In genomic region chr8:93813405-93813761, GRCm38 (mm10) we compare ENCODE assay signal across 8 mouse cellular contexts. TPM values are rescaled to one million over a fixed set of nuclear protein-coding genes. Genes with fewer than 3 reads are reported as not detected.
DNase-seq lines count a peak whose midpoint lies in the region; ATAC-seq lines count a peak whose summit lies in the region.

No protein-coding gene starts in this region.

- H3K4me2 ChIP-seq in hindbrain, embryonic 15.5 days = peak overlapping the region; percentile 79

- H3K9me3 ChIP-seq in hindbrain, embryonic 15.5 days = no peaks in the 10 kb centered on the region

- H3K4me1 ChIP-seq in hindbrain, embryonic 15.5 days (replicated peaks) = peaks cover 45% of the 10 kb centered on the region

- peaks cover 7% of the 10 kb centered on the region for H3K36me3 ChIP-seq in hindbrain, embryonic 15.5 days

- peak; percentile 50 for DNase-seq in WW6 (ENCODE audit: low read depth, low spot score)
- DNase-seq in gastrocnemius, adult 8-10 months (ENCODE audit: low spot score in 2 of 2) = peak; percentile 81 to 84
- DNase-seq in layer of hippocampus, postnatal 36 days = peak; percentile 87 to 90
- peak; percentile 92 for DNase-seq in lung, postnatal 10 days
- DNase-seq in retina, postnatal 7 days (ENCODE audit: low read depth, low spot score) = peak; percentile 82
- peak; percentile 77 for DNase-seq in urinary bladder, postnatal 25 days (ENCODE audit: low spot score)

- peak overlapping the region; percentile 99 for H3K27ac ChIP-seq in hindbrain, embryonic 15.5 days (replicated peaks)

- peak overlapping the region; percentile 86 for H3K4me3 ChIP-seq in hindbrain, embryonic 15.5 days

- peak; percentile 78 for ATAC-seq in common myeloid progenitor, adult 5-6 weeks (replicated peaks; ENCODE audit: low read depth, poor library complexity, severe bottlenecking)
- ATAC-seq in hindbrain, embryonic 15.5 days (ENCODE audit: low FRiP score, low read depth) = peak; percentile 68

- peak overlapping the region; percentile 95 for H3K9ac ChIP-seq in hindbrain, embryonic 15.5 days

- H3K27me3 ChIP-seq in hindbrain, embryonic 15.5 days = no peaks in the 10 kb centered on the region

- under 1% methylated on average over 26 of the region's 26 CpGs for WGBS in hindbrain, embryonic 15.5 days

RNA-seq across cellular contexts. Expression of gene Gnao1, which starts 3.6 kb away (rescaled TPM):
- not detected in 2 replicates for total RNA-seq in common myeloid progenitor, adult 5-6 weeks (2017)
- 1 to 10 TPM; 3.5 to 5.0 (median 4.5) TPM for total RNA-seq in gastrocnemius, adult 8-10 months (2022)
- 225 and 267 TPM in 2 replicates for polyA plus RNA-seq in hindbrain, embryonic 15.5 days (2015; fragmentation: Nextera tagmentation; extraction: Ambion mirVana)
- 100 to 1,000 TPM; 641 to 673 TPM for total RNA-seq in layer of hippocampus, postnatal 36 days (2021)

Comparison
In these comparisons a context has a peak if more than half of its experiments do, and no peak if none do; other contexts are left out.
1. Peak in every context shown above with its lines: DNase-seq, ATAC-seq, H3K4me3 ChIP-seq and H3K27ac ChIP-seq.
2. RNA of gene Gnao1, which starts 3.6 kb away (total RNA-seq): 641 to 673 TPM in layer of hippocampus, postnatal 36 days; 3.5 to 5.0 TPM in gastrocnemius, adult 8-10 months and not detected in common myeloid progenitor, adult 5-6 weeks; every median in the first group is over 100 times any median in the second.